Mouse (Mus musculus) CD4-positive helper T cell, adult 2 months (primary cell): ENCODE results near the gene B430306N03Rik.
"Not testable (repeated sequence)": the region's sequence is repeated elsewhere in the genome, so short reads cannot be mapped to it uniquely, and the experiment has no call there.

Experiments used
- DNase-seq: peaks from one replicate; pipeline ENCODE4 v3.0.0-alpha.2; 2012; ENCODE audit warnings: low read depth, missing footprints, low spot score

The B430306N03Rik gene

GRCm38 (mm10) chr17:48315905-48316579 lies at the start of gene B430306N03Rik:
Gene B430306N03Rik (plus strand): TSS chr17:48316141.
- not testable (repeated sequence) for DNase-seq

GRCm38 (mm10) chr17:48266610-48267304 lies 49.2 kb upstream of the B430306N03Rik start:
- no peak for DNase-seq

- no peak for DNase-seq
These were observed 48.4 kb upstream of the B430306N03Rik start for GRCm38 (mm10) chr17:48267591-48267990.

GRCm38 (mm10) chr17:48268276-48268675 lies 47.7 kb upstream of the B430306N03Rik start:
- no peak for DNase-seq

- DNase-seq = no peak
These were observed 46.1 kb upstream of the B430306N03Rik start for GRCm38 (mm10) chr17:48269833-48270232.

- DNase-seq = no peak
These were observed 43.8 kb upstream of the B430306N03Rik start for GRCm38 (mm10) chr17:48272158-48272557.

- no peak for DNase-seq
These were observed 43.3 kb upstream of the B430306N03Rik start for GRCm38 (mm10) chr17:48272598-48272997.

- DNase-seq = no peak
These were observed 41.8 kb upstream of the B430306N03Rik start for GRCm38 (mm10) chr17:48274098-48274497.

GRCm38 (mm10) chr17:48274885-48275284 lies 41.1 kb upstream of the B430306N03Rik start:
- peak; percentile 70 for DNase-seq

- DNase-seq = no peak
These were observed 40.2 kb upstream of the B430306N03Rik start for GRCm38 (mm10) chr17:48275736-48276135.

GRCm38 (mm10) chr17:48278381-48278780 lies 37.6 kb upstream of the B430306N03Rik start:
- DNase-seq = no peak

- DNase-seq = no peak
These were observed 36.9 kb upstream of the B430306N03Rik start for GRCm38 (mm10) chr17:48279002-48279401.

- DNase-seq = peak; percentile 15
These were observed 34.8 kb upstream of the B430306N03Rik start for GRCm38 (mm10) chr17:48280943-48281738.

GRCm38 (mm10) chr17:48281739-48282085 lies 34.2 kb upstream of the B430306N03Rik start:
- no peak for DNase-seq

GRCm38 (mm10) chr17:48286765-48287164 lies 29.2 kb upstream of the B430306N03Rik start:
- DNase-seq = no peak

- DNase-seq = no peak
These were observed 28.7 kb upstream of the B430306N03Rik start for GRCm38 (mm10) chr17:48287276-48287675.

GRCm38 (mm10) chr17:48293500-48294194 lies 22.3 kb upstream of the B430306N03Rik start:
- peak; percentile 45 for DNase-seq

- peak; percentile 35 for DNase-seq
These were observed 16.7 kb upstream of the B430306N03Rik start, which contains the start of gene Treml2 for GRCm38 (mm10) chr17:48299203-48299602. Gene Treml2 (plus strand): TSS chr17:48299498.

GRCm38 (mm10) chr17:48299756-48300155 lies 16.2 kb upstream of the B430306N03Rik start:
- DNase-seq = peak; percentile 45

GRCm38 (mm10) chr17:48300199-48300598 lies 15.7 kb upstream of the B430306N03Rik start:
- peak; percentile 70 for DNase-seq

- DNase-seq = peak; percentile 69
These were observed 15.1 kb upstream of the B430306N03Rik start for GRCm38 (mm10) chr17:48300861-48301260.

GRCm38 (mm10) chr17:48301792-48302191 lies 14.1 kb upstream of the B430306N03Rik start:
- no peak for DNase-seq
